Mouse (Mus musculus): ENCODE data around the gene Rai2.

DNA sequence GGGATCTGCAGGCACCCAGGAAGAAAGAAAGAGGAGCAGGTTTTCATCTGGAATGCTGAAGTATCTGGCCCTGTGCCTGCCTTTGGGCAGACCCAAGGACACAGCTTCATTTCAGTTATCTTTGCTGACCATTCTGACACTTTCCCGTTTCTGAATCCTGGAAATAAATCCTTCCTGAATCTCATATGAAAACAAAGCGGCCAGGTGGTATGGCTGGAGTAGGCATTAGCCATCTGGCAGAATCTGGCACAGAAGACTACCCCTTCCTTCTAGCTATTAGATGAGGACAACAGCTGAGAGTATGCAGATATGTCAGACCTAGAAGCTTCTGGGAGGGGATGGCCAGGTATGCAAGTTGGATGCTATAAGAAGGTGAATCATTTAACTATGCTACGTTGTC is 28.4 kb downstream of the Rai2 start:
- TF ChIP-seq CTCF (IDR thresholded peaks at IDR 0.05; ENCODE audit: low read depth) (no peak), EP300 (IDR thresholded peaks at IDR 0.05; ENCODE audit: low read depth) (no peak)

All from liver, embryonic 14.5 days (tissue).